Mouse (Mus musculus) spleen, adult 2 months (tissue): ENCODE data around the gene Cmc2.

Source experiments
- CTCF ChIP-seq: fragments of 200-500 bp; IDR thresholded peaks from 2 replicates; pipeline ENCODE4 v1.5.1; 2011; ENCODE audit warnings: mild to moderate bottlenecking, inconsistent platforms; ENCODE audit not compliant: insufficient read depth, insufficient read length, insufficient replicate concordance; ENCODE audit errors: extremely low read depth
- POLR2A ChIP-seq: fragments of 200-500 bp; IDR thresholded peaks from 2 replicates; pipeline ENCODE4 v1.6.1; 2011; ENCODE audit warnings: low read depth, low read length, inconsistent platforms

DNA sequence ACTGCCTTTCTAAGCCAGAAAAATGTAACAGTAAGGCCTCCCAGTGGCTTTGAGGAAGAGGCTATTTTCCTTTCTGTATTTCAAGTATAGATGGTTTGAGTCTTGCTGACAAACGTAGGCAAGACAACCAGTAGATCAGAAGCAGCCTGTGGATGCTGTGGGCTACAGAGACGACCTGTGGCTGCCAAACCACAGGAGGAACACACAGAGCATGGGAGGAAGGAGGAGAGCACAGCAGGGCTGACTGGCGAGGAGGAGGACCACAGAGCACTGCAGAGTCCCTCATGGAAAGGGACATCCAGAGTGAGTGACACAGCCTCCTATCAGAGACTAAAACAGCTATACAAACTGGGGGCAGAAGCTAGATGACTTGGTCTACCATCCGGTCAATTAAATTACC lies 16.0 kb downstream of the Cmc2 start:
- TF ChIP-seq CTCF (no peak), POLR2A (no peak)
